In genomic region chr9:110117779-110118139, GRCm38 (mm10) we compare ENCODE assay signal across 8 mouse cellular contexts. TPM values are rescaled to one million over a fixed set of nuclear protein-coding genes. Genes with fewer than 3 reads are reported as not detected.
DNase-seq lines count a peak whose midpoint lies in the region; ATAC-seq and TF ChIP-seq lines count a peak whose summit lies in the region.

Gene Dhx30, minus strand, starts transcription at chr9:110117830.

- 0 out of 2 replicates have a peak, but pooled peaks cover under 1% of the 10 kb centered on the region for H3K36me3 ChIP-seq in lung, postnatal 0 days (ENCODE audit: insufficient read depth, low read length)
- peaks cover 20% of the 10 kb centered on the region for H3K36me3 ChIP-seq in embryonic facial prominence, embryonic 14.5 days (ENCODE audit: control insufficient read depth, insufficient read depth, low read length)
- H3K36me3 ChIP-seq in heart, embryonic 16.5 days (ENCODE audit: control insufficient read depth, insufficient read depth) = peaks cover 9% of the 10 kb centered on the region
- H3K36me3 ChIP-seq in neural tube, embryonic 12.5 days = peaks cover 14% of the 10 kb centered on the region

- H3K4me1 ChIP-seq in lung, postnatal 0 days (ENCODE audit: insufficient read depth, low read depth, low read length) = peaks cover 6% of the 10 kb centered on the region; the same call in 1 of the 2 replicates
- H3K4me1 ChIP-seq in embryonic facial prominence, embryonic 14.5 days (ENCODE audit: control insufficient read depth, insufficient read depth, low read length) = peaks cover 9% of the 10 kb centered on the region
- peaks cover 15% of the 10 kb centered on the region for H3K4me1 ChIP-seq in heart, embryonic 16.5 days (ENCODE audit: control insufficient read depth, insufficient read depth, low read length)
- peaks cover 14% of the 10 kb centered on the region for H3K4me1 ChIP-seq in neural tube, embryonic 12.5 days

- peak within 1 kb of the TSS; percentile 82 for H3K9ac ChIP-seq in lung, postnatal 0 days (replicated peaks; ENCODE audit: low read depth)
- peak within 1 kb of the TSS; percentile 95 for H3K9ac ChIP-seq in embryonic facial prominence, embryonic 14.5 days (ENCODE audit: low read depth, low read length)
- H3K9ac ChIP-seq in heart, embryonic 16.5 days (ENCODE audit: low read length) = peak within 1 kb of the TSS; percentile 88
- H3K9ac ChIP-seq in neural tube, embryonic 12.5 days = peak within 1 kb of the TSS; percentile 94

- no peaks in the 10 kb centered on the region for H3K9me3 ChIP-seq in lung, postnatal 0 days (ENCODE audit: low read length)
- H3K9me3 ChIP-seq in embryonic facial prominence, embryonic 14.5 days (ENCODE audit: control insufficient read depth, low read length) = no peaks in the 10 kb centered on the region
- no peaks in the 10 kb centered on the region for H3K9me3 ChIP-seq in heart, embryonic 16.5 days (replicated peaks; ENCODE audit: control insufficient read depth, low read length)
- no peaks in the 10 kb centered on the region for H3K9me3 ChIP-seq in neural tube, embryonic 12.5 days

- DNase-seq in lung, postnatal 0 days (ENCODE audit: low spot score) = no peak
- no peak for DNase-seq in lung, postnatal 10 days
- peak; percentile 14 for DNase-seq in embryonic facial prominence, embryonic 14.5 days (ENCODE audit: low spot score)
- DNase-seq in left cerebral cortex, postnatal 25 days (ENCODE audit: low spot score in 2 of 2) = peak in 1 of 2 experiments; percentile 10
- DNase-seq in MN1 (ENCODE audit: low spot score) = no peak
- DNase-seq in embryo, embryonic 10 days (ENCODE audit: low spot score) = no peak

- H3K27me3 ChIP-seq in lung, postnatal 0 days (replicated peaks; ENCODE audit: insufficient read depth, low read length) = no peaks in the 10 kb centered on the region
- no peaks in the 10 kb centered on the region for H3K27me3 ChIP-seq in embryonic facial prominence, embryonic 14.5 days (replicated peaks; ENCODE audit: control insufficient read depth, insufficient read depth, low read length)
- H3K27me3 ChIP-seq in heart, embryonic 16.5 days (ENCODE audit: control insufficient read depth, insufficient read depth, low read length) = no peaks in the 10 kb centered on the region
- no peaks in the 10 kb centered on the region for H3K27me3 ChIP-seq in neural tube, embryonic 12.5 days (replicated peaks)

- no peak; the same call in none of the 2 replicates for ATAC-seq in lung, postnatal 0 days
- peak; percentile 23 for ATAC-seq in embryonic facial prominence, embryonic 14.5 days (ENCODE audit: low read depth)
- ATAC-seq in heart, embryonic 16.5 days (replicated peaks; ENCODE audit: extremely low read depth, insufficient read depth, low FRiP score) = peak; percentile 5; the same call in 1 of the 2 replicates
- peak; percentile 43; the same call in 1 of the 2 replicates for ATAC-seq in neural tube, embryonic 12.5 days (ENCODE audit: low FRiP score, low read depth)

- no peak for TF ChIP-seq EP300 in lung, postnatal 0 days (IDR thresholded peaks at IDR 0.05)

- no peak for TF ChIP-seq CTCF in lung, postnatal 0 days (IDR thresholded peaks at IDR 0.05)

- peak within 1 kb of the TSS; percentile 78 for H3K4me2 ChIP-seq in lung, postnatal 0 days (replicated peaks; ENCODE audit: low read depth, low read length)
- peak within 1 kb of the TSS; percentile 66 for H3K4me2 ChIP-seq in embryonic facial prominence, embryonic 14.5 days (ENCODE audit: low read depth, low read length)
- H3K4me2 ChIP-seq in heart, embryonic 16.5 days (ENCODE audit: low read depth, low read length) = peak within 1 kb of the TSS; percentile 93
- peak within 1 kb of the TSS; percentile 81 for H3K4me2 ChIP-seq in neural tube, embryonic 12.5 days (replicated peaks)

- WGBS in lung, postnatal 0 days = under 1% methylated on average over 16 of the region's 17 CpGs
- under 1% methylated on average over 17 of the region's 17 CpGs for WGBS in embryonic facial prominence, embryonic 14.5 days
- 1% methylated on average over 17 of the region's 17 CpGs for WGBS in heart, embryonic 16.5 days
- WGBS in neural tube, embryonic 12.5 days = under 1% methylated on average over 17 of the region's 17 CpGs

- peak within 1 kb of the TSS; percentile 92 for H3K27ac ChIP-seq in lung, postnatal 0 days (ENCODE audit: low read length)
- H3K27ac ChIP-seq in embryonic facial prominence, embryonic 14.5 days (replicated peaks; ENCODE audit: low read depth, low read length) = peak within 1 kb of the TSS; percentile 97
- peak within 1 kb of the TSS; percentile 97 for H3K27ac ChIP-seq in heart, embryonic 16.5 days (ENCODE audit: low read length)
- H3K27ac ChIP-seq in neural tube, embryonic 12.5 days = peak within 1 kb of the TSS; percentile 95

- intact Hi-C loops in left cerebral cortex, postnatal 25 days (cut with DNase I) = loop anchor here (1.0 kb wide), 1 partner anchor 14 kb away; no protein-coding TSS in a partner anchor

- peak within 1 kb of the TSS; percentile 87 for H3K4me3 ChIP-seq in lung, postnatal 0 days (ENCODE audit: low read depth, low read length)
- H3K4me3 ChIP-seq in embryonic facial prominence, embryonic 14.5 days (ENCODE audit: low read depth, low read length) = peak within 1 kb of the TSS; percentile 95
- H3K4me3 ChIP-seq in heart, embryonic 16.5 days (ENCODE audit: low read length) = peak within 1 kb of the TSS; percentile 86
- H3K4me3 ChIP-seq in neural tube, embryonic 12.5 days = peak within 1 kb of the TSS; percentile 84

RNA-seq across cellular contexts. Expression of gene Dhx30, which starts in this region (rescaled TPM):
- 51.7 and 56.7 TPM in 2 replicates for polyA plus RNA-seq in lung, postnatal 0 days (2015; fragmentation: Nextera tagmentation; extraction: Ambion mirVana)
- polyA plus RNA-seq in embryonic facial prominence, embryonic 14.5 days (2014; fragmentation: Nextera tagmentation; extraction: Ambion mirVana) = 110 and 120 TPM in 2 replicates
- 96.2 and 101 TPM in 2 replicates for polyA plus RNA-seq in heart, embryonic 16.5 days (2015; fragmentation: Nextera tagmentation; extraction: Ambion mirVana)
- total RNA-seq in left cerebral cortex, postnatal 25 days (2021) = 100 to 1,000 TPM; 153 to 164 TPM
- 200 and 203 TPM in 2 replicates for polyA plus RNA-seq in neural tube, embryonic 12.5 days (2016; fragmentation: Nextera tagmentation; extraction: Ambion mirVana)
